Mouse (Mus musculus) regulatory T cell (primary cell): ENCODE results near the gene Sfxn2.

Experiments used
- in situ Hi-C: fragments of 300-600 bp; cut with MboI, MseI; formaldehyde crosslinking; loops from one replicate; pipeline ENCODE4 v1.15.1; 2025; ENCODE audit warnings: high pct_unique_total_duplicates

Sfxn2 gene

GRCm38 (mm10) chr19:46572951-46573937 is at the start of gene Sfxn2, which contains the start of gene Arl3:
Sfxn2 (plus strand) TSS chr19:46573365.
Arl3 (minus strand) TSS chr19:46573198.
- in situ Hi-C loops = no loop called here

GRCm38 (mm10) chr19:46523480-46524151 is 49.5 kb upstream of the Sfxn2 start:
- in situ Hi-C loops = loop anchor here (5.0 to 25.0 kb wide), 3 partner anchors 99 to 1161 kb away; partner anchors contain the start of gene Btrc

- in situ Hi-C loops = loop anchor here (5.0 to 25.0 kb wide), 3 partner anchors 98 to 1162 kb away; partner anchors contain the start of gene Btrc
Observed at GRCm38 (mm10) chr19:46524152-46524544, 49.0 kb upstream of the Sfxn2 start.

- in situ Hi-C loops = loop anchor here (5.0 to 25.0 kb wide), 3 partner anchors 98 to 1162 kb away; partner anchors contain the start of gene Btrc
Observed at GRCm38 (mm10) chr19:46524601-46525321, 48.4 kb upstream of the Sfxn2 start.

- in situ Hi-C loops = no loop called here
Observed at GRCm38 (mm10) chr19:46525691-46526631, 47.2 kb upstream of the Sfxn2 start.

- in situ Hi-C loops = no loop called here
Observed at GRCm38 (mm10) chr19:46527632-46528528, 45.3 kb upstream of the Sfxn2 start.

GRCm38 (mm10) chr19:46528529-46529213 is 44.5 kb upstream of the Sfxn2 start:
- in situ Hi-C loops = no loop called here

GRCm38 (mm10) chr19:46529601-46530448 is 43.3 kb upstream of the Sfxn2 start:
- in situ Hi-C loops = no loop called here

- in situ Hi-C loops = no loop called here
Observed at GRCm38 (mm10) chr19:46530449-46530990, 42.6 kb upstream of the Sfxn2 start.

- in situ Hi-C loops = no loop called here
Observed at GRCm38 (mm10) chr19:46531071-46532030, 41.8 kb upstream of the Sfxn2 start.

GRCm38 (mm10) chr19:46532031-46532688 is 41.0 kb upstream of the Sfxn2 start:
- in situ Hi-C loops = no loop called here

GRCm38 (mm10) chr19:46533066-46533465 is 40.1 kb upstream of the Sfxn2 start:
- in situ Hi-C loops = no loop called here

GRCm38 (mm10) chr19:46533525-46533924 is 39.6 kb upstream of the Sfxn2 start:
- in situ Hi-C loops = no loop called here

- in situ Hi-C loops = no loop called here
Observed at GRCm38 (mm10) chr19:46534542-46535098, 38.5 kb upstream of the Sfxn2 start.

- in situ Hi-C loops = no loop called here
Observed at GRCm38 (mm10) chr19:46537357-46537756, 35.8 kb upstream of the Sfxn2 start.

- in situ Hi-C loops = no loop called here
Observed at GRCm38 (mm10) chr19:46538213-46538612, 35.0 kb upstream of the Sfxn2 start.
